Mouse (Mus musculus) forebrain, embryonic 11.5 days (tissue): ENCODE measurements at regions not wholly inside any gene's neighbourhood (a gene's known extent, or its start where the extent isn't known, plus 50 kb on each side); places are given as distances from the start of the nearest gene placed in this dataset.
A peak's percentile ranks its signal among the peaks of the same experiment; 100 is the strongest.

Experiments
- ATAC-seq: fragments of 200-750 bp; cut with Nextera tagmentation; replicated peaks from 2 replicates; pipeline ENCODE4 v1.8.0; 2017; ENCODE audit warnings: moderate TSS enrichment; ENCODE audit not compliant: low FRiP score
- DNase-seq: peaks from one replicate; pipeline ENCODE4 v3.0.0-alpha.2; 2017; ENCODE audit warnings: low spot score
- H3K27ac ChIP-seq: fragments of 300-500 bp; sonication (generic); 2 replicates; pipeline ENCODE4 v1.5.1; 2014; ENCODE audit warnings: low read depth, low read length
- H3K27me3 ChIP-seq: fragments of 300-500 bp; sonication (generic); 2 replicates; pipeline ENCODE4 v1.6.1; 2014; ENCODE audit warnings: mild to moderate bottlenecking, low read length, mixed read lengths; ENCODE audit not compliant: control insufficient read depth, insufficient read depth
- H3K36me3 ChIP-seq: fragments of 300-500 bp; sonication (generic); 2 replicates; pipeline ENCODE4 v1.6.1; 2014; ENCODE audit warnings: mild to moderate bottlenecking, low read length, moderate library complexity, mixed read lengths; ENCODE audit not compliant: control insufficient read depth, insufficient read depth
- H3K4me1 ChIP-seq: fragments of 300-500 bp; sonication (generic); replicated peaks from 2 replicates; pipeline ENCODE4 v1.6.1; 2014; ENCODE audit warnings: low read length, mixed read lengths; ENCODE audit not compliant: control insufficient read depth, insufficient read depth
- H3K4me2 ChIP-seq: fragments of 300-500 bp; sonication (generic); 2 replicates; pipeline ENCODE4 v1.6.1; 2014; ENCODE audit warnings: low read depth, mild to moderate bottlenecking, low read length, moderate library complexity, mixed read lengths; ENCODE audit not compliant: severe bottlenecking
- H3K4me3 ChIP-seq: fragments of 300-500 bp; sonication (generic); 2 replicates; pipeline ENCODE4 v1.5.1; 2014; ENCODE audit warnings: low read depth, low read length
- H3K9ac ChIP-seq: fragments of 300-500 bp; sonication (generic); 2 replicates; pipeline ENCODE4 v1.6.1; 2014; ENCODE audit warnings: low read length
- H3K9me3 ChIP-seq: fragments of 300-500 bp; sonication (generic); 2 replicates; pipeline ENCODE4 v1.6.1; 2016; ENCODE audit warnings: low read length, mixed read lengths; ENCODE audit not compliant: control insufficient read depth
- WGBS: fragments of 180-500 bp; shearing (Covaris S2); extraction: QIAGEN DNeasy Blood & Tissue Kit; methylation state at CpG from one replicate; pipeline ENCODE4 v1.1.7; 2014; 5-methylcytosine and 5-hydroxymethylcytosine counted together

DNA sequence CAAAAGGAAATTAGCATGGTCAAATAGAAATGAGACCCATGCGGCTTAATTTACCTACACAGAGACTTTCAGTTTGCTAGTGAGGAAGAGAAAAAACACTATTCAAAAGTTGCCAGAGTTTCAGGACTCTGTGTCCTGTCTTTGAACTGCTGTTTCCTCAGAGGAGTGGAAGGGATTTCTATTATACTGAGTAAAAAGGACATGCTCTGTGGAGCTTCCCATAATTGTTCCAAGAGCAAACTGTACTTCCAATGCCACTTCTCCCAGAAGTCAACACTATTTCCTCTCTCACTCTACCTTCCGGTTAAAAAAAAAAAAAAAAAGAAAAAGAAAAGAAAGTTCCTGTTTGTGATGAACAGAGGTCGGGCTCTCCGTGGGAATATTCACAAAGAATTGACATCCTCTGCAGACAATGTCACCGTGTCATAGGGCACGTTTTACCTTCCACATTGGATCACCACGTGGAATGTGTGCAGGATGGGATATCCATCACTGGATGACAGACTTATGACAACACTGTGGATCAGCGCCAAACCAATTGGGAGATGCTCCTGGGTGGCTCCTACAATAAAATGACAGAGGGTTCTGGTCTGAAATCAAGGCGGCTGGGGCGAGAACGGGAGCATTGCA lies 377.5 kb downstream of the Gja1 start:
- H3K36me3 ChIP-seq, result no peaks in the 10 kb centered on the region
- WGBS, result 85% methylated on average over 11 of the region's 11 CpGs
- ATAC-seq, result no peak
- H3K4me1 ChIP-seq, result no peaks in the 10 kb centered on the region
- H3K9ac ChIP-seq, result no peak overlapping the region
- no peak overlapping the region for H3K4me3 ChIP-seq
- H3K27ac ChIP-seq, result no peak overlapping the region
- no peaks in the 10 kb centered on the region for H3K9me3 ChIP-seq
- H3K27me3 ChIP-seq, result no peaks in the 10 kb centered on the region
- H3K4me2 ChIP-seq, result no peak overlapping the region
- DNase-seq, result no peak

GRCm38 (mm10) chr10:56770629-56771028 lies 393.5 kb downstream of the Gja1 start:
- H3K4me3 ChIP-seq, result no peak overlapping the region
- ATAC-seq (no peak), DNase-seq (no peak)
- 92% methylated on average over 4 of the region's 4 CpGs for WGBS
- H3K4me1 ChIP-seq, result no peaks in the 10 kb centered on the region
- no peak overlapping the region for H3K9ac ChIP-seq
- H3K27ac ChIP-seq, result no peak overlapping the region
- H3K36me3 ChIP-seq, result no peaks in the 10 kb centered on the region
- no peaks in the 10 kb centered on the region for H3K9me3 ChIP-seq
- no peak overlapping the region for H3K4me2 ChIP-seq
- no peaks in the 10 kb centered on the region for H3K27me3 ChIP-seq

DNA sequence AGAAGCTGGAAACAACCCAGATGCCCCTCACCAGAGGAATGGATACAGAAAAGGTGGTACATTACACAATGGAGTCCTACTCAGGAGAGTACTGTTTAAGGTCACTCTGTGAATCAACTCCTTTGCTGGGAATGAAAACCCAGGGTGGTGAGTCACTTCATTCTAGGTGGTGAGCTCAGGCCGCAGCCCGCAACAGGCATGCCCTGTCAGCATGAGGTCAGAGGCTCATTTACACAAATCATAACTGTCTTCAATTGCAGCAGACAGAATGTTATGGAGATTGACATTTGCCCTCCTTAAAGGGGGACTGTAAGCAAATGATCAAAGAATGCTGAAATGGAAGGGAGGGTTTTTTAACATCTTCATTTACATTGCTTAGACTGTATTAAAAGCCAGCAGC lies 405.1 kb downstream of the Gja1 start:
- Histone ChIP-seq H3K36me3 (no peaks in the 10 kb centered on the region), H3K4me1 (no peaks in the 10 kb centered on the region), H3K9me3 (no peaks in the 10 kb centered on the region), H3K27ac (no peak overlapping the region), H3K27me3 (no peaks in the 10 kb centered on the region), H3K4me3 (no peak overlapping the region), H3K4me2 (no peak overlapping the region), H3K9ac (no peak overlapping the region)
- WGBS, result 78% methylated on average over 2 of the region's 2 CpGs
- DNase-seq (no peak), ATAC-seq (no peak)

DNA sequence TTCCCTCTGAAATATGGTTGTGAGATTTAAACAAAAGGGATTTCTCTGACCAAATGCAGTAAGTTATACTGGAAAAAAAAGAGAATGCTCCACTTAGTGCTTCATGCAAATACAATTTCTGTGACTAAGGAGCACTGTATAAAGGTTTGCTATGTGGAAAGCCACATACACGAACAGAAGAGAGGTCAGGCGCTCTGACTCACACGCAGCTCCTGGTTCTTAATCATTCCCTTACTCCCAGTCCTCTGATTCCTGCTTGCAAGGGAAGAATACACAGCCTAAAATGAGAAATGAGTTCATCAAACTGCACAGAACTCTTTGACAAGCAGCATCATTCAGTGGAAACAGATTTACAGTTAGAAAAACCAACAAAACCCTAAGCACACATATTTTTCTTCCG lies 406.8 kb downstream of the Gja1 start:
- ATAC-seq, result no peak
- Histone ChIP-seq H3K9me3 (no peaks in the 10 kb centered on the region), H3K27me3 (no peaks in the 10 kb centered on the region), H3K36me3 (no peaks in the 10 kb centered on the region), H3K4me2 (no peak overlapping the region), H3K4me3 (no peak overlapping the region), H3K27ac (no peak overlapping the region), H3K9ac (no peak overlapping the region), H3K4me1 (no peaks in the 10 kb centered on the region)
- 90% methylated on average over 4 of the region's 4 CpGs for WGBS
- DNase-seq, result no peak

- Histone ChIP-seq H3K4me3 (no peak overlapping the region), H3K4me1 (no peaks in the 10 kb centered on the region), H3K9me3 (no peaks in the 10 kb centered on the region), H3K27ac (no peak overlapping the region), H3K9ac (no peak overlapping the region), H3K27me3 (no peaks in the 10 kb centered on the region), H3K4me2 (no peak overlapping the region), H3K36me3 (no peaks in the 10 kb centered on the region)
- ATAC-seq (no peak), DNase-seq (no peak)
- WGBS, result 56% methylated on average over 4 of the region's 4 CpGs
Observed at GRCm38 (mm10) chr10:56788081-56788480, 411.0 kb downstream of the Gja1 start.

- DNase-seq, result no peak
- H3K4me3 ChIP-seq, result no peak overlapping the region
- ATAC-seq, result no peak
- H3K4me2 ChIP-seq, result no peak overlapping the region
- H3K9ac ChIP-seq, result no peak overlapping the region
- no peak overlapping the region for H3K27ac ChIP-seq
- H3K9me3 ChIP-seq, result no peaks in the 10 kb centered on the region
- WGBS, result 33% methylated on average over 8 of the region's 8 CpGs
- H3K27me3 ChIP-seq, result no peaks in the 10 kb centered on the region
- H3K4me1 ChIP-seq, result peaks cover 3% of the 10 kb centered on the region
- no peaks in the 10 kb centered on the region for H3K36me3 ChIP-seq
Observed at GRCm38 (mm10) chr10:56793074-56793473, 415.9 kb downstream of the Gja1 start.

DNA sequence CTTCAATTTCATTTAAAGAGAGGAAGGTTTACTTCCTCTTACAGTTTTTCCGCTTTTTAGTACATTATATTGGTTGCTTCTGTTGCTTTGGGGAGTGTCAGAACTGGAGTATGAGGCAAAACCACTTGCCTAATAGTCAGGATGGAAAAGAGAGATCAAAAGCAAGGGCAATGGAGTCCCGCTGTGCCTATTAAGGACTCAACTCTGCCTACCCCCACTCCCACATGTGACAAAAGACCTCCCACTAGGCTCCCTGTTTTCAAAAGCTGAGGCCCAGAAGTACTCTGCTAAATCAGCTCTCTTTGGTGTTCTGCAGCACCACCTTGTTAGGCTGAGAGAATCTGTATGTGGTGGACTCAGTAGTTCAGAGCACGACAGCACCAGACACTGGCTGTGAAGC lies 418.3 kb downstream of the Gja1 start:
- Histone ChIP-seq H3K27me3 (no peaks in the 10 kb centered on the region), H3K27ac (no peak overlapping the region), H3K4me2 (no peak overlapping the region), H3K36me3 (no peaks in the 10 kb centered on the region), H3K9me3 (no peaks in the 10 kb centered on the region), H3K9ac (no peak overlapping the region), H3K4me1 (peaks cover 3% of the 10 kb centered on the region), H3K4me3 (no peak overlapping the region)
- 23% methylated on average over 3 of the region's 3 CpGs for WGBS
- peak; percentile 61 for ATAC-seq
- peak; percentile 48 for DNase-seq

DNA sequence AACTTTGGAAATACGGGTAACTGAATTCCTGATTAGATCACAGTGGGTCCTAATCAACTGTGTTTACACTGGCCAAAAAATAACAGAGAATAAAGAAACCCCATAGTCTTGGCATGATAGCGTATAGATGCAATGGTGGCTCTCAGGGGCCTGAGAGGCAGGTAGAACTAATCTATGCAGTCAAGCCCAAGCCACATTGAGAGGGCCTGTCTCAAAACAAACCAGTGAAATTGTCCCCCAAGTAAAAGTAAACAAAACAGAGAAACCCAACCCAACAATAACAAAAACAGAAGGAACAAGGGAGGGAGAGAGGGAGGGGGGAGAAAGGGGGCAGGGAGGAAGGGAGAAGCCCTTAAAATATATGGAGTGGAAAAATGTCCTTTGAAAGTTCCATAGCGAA lies 422.2 kb downstream of the Gja1 start:
- Histone ChIP-seq H3K9me3 (no peaks in the 10 kb centered on the region), H3K9ac (no peak overlapping the region), H3K4me1 (peaks cover 3% of the 10 kb centered on the region), H3K27me3 (no peaks in the 10 kb centered on the region), H3K36me3 (no peaks in the 10 kb centered on the region), H3K4me3 (no peak overlapping the region), H3K4me2 (no peak overlapping the region), H3K27ac (no peak overlapping the region)
- WGBS, result 81% methylated on average over 3 of the region's 3 CpGs
- DNase-seq (no peak), ATAC-seq (no peak)

DNA sequence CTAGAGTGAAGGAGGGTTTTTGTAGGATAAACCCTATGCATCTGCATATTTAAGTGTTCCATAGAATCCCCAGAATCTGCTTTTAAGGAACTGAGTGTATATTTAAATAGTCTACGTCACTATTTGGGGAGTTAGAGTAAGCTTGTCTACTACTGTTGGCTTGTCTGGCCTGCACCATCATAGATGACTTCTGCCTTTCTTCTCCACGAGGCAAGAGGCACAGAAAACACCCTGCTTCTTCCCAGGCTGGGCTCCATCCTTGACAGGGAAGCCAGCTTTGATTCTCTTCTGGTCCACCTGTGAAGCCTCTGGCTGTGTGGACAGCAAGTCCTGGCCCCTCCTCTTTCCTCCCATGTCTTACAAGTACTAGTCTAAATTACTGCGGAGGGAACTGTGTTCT lies 422.6 kb downstream of the Gja1 start:
- ATAC-seq (no peak), DNase-seq (no peak)
- Histone ChIP-seq H3K27me3 (no peaks in the 10 kb centered on the region), H3K9me3 (no peaks in the 10 kb centered on the region), H3K27ac (no peak overlapping the region), H3K4me3 (no peak overlapping the region), H3K4me1 (peaks cover 3% of the 10 kb centered on the region), H3K4me2 (no peak overlapping the region), H3K36me3 (no peaks in the 10 kb centered on the region), H3K9ac (no peak overlapping the region)
- 81% methylated on average over 3 of the region's 3 CpGs for WGBS
